Mouse (Mus musculus): ENCODE measurements at regions not wholly inside any gene's neighbourhood (a gene's known extent, or its start where the extent isn't known, plus 50 kb on each side); places are given as distances from the start of the nearest gene placed in this dataset.
A peak's percentile ranks its signal among the peaks of the same experiment; 100 is the strongest.

- WGBS (ENCODE audit: insufficient replicate concordance): 37% methylated on average over 5 of the region's 5 CpGs
- Histone ChIP-seq H3K9me3 (ENCODE audit: control insufficient read depth, low read length) (no peaks in the 10 kb centered on the region), H3K4me3 (ENCODE audit: insufficient read depth in 1 of 2, low read depth in 2 of 2, low read length in 2 of 2) (no peak overlapping the region), H3K27ac (no peak overlapping the region), H3K36me3 (replicated peaks; ENCODE audit: control insufficient read depth, insufficient read depth, low read depth) (no peaks in the 10 kb centered on the region), H3K4me1 (replicated peaks; ENCODE audit: control insufficient read depth in 2 of 2, insufficient read depth in 2 of 2, low read length in 1 of 2) (no peaks in the 10 kb centered on the region), H3K27me3 (ENCODE audit: control insufficient read depth, insufficient read depth, low read length) (no peaks in the 10 kb centered on the region), H3K4me2 (ENCODE audit: low read depth) (no peak overlapping the region), H3K9ac (replicated peaks) (no peak overlapping the region)
- TF ChIP-seq EP300 (IDR thresholded peaks at IDR 0.05; ENCODE audit: low read depth) (no peak), CTCF (IDR thresholded peaks at IDR 0.05; ENCODE audit: low read depth) (peak; percentile 14; the same call in 1 of the 2 replicates)
- ATAC-seq (ENCODE audit: insufficient read depth): no peak
- DNase-seq (ENCODE audit: low read depth in 3 of 3, low spot score in 3 of 3): no peak
Measured at GRCm38 (mm10) chr13:42623491-42623890, 56.9 kb upstream of the Phactr1 start.

All from liver, embryonic 14.5 days (tissue).